In the genomic region with DNA sequence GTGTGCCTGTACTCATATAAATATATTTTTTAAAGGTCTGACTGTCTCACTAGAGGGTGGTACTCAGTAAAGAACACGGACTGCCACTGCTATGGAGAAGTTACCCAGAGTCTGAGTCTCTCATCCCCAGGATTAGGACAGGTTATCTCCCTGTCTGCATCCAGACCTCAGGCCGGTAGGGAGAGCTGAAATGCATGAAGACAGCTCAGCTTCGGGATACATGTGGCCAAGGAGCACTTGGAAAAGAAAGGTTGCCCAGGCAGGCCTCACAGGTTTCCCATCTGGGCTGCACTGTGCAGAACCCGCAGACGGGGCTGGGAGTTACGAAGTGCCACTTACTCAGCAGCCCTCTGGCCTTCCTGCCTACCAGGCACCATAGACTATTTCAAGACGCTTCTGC, we compare ENCODE assay signal across 16 mouse cellular contexts. TPM values are rescaled to one million over a fixed set of nuclear protein-coding genes. Genes with fewer than 3 reads are reported as not detected.
"Had no signal": no experiment of that assay in that cellular context is flagged by ENCODE, and none has a peak within 500 bp of the region (broad histone marks: within the 10 kb centered on the region; RNA-seq: fewer than 3 reads in every experiment).

No protein-coding gene starts in this region.

- DNase-seq: kidney, adult 11 months; kidney, adult 9 months; kidney, postnatal 25 days; left cerebral cortex, postnatal 4 days; liver, postnatal 0 days; lung, embryonic 14.5 days; thymus, adult 18-20 months had no signal

- H3K9me3 ChIP-seq: limb, embryonic 12.5 days; limb, embryonic 15.5 days; midbrain, embryonic 12.5 days; midbrain, embryonic 15.5 days; neural tube, embryonic 13.5 days had no signal

- H3K4me2 ChIP-seq: limb, embryonic 12.5 days; limb, embryonic 15.5 days; liver, embryonic 11.5 days; lung, embryonic 14.5 days; midbrain, embryonic 12.5 days; midbrain, embryonic 15.5 days; neural tube, embryonic 13.5 days had no signal

- H3K4me3 ChIP-seq: limb, embryonic 12.5 days; limb, embryonic 15.5 days; midbrain, embryonic 12.5 days; midbrain, embryonic 15.5 days; neural tube, embryonic 13.5 days had no signal

- H3K27me3 ChIP-seq: limb, embryonic 12.5 days; limb, embryonic 15.5 days; midbrain, embryonic 15.5 days; neural tube, embryonic 13.5 days had no signal

- H3K27ac ChIP-seq: limb, embryonic 12.5 days; limb, embryonic 15.5 days; liver, embryonic 14.5 days; macrophage; midbrain, embryonic 12.5 days; midbrain, embryonic 15.5 days; neural tube, embryonic 13.5 days had no signal

- ATAC-seq: liver, postnatal 0 days; lung, postnatal 0 days; midbrain, embryonic 15.5 days had no signal

- H3K9ac ChIP-seq: limb, embryonic 12.5 days; limb, embryonic 15.5 days; liver, embryonic 14.5 days; liver, postnatal 0 days; lung, embryonic 14.5 days; midbrain, embryonic 12.5 days; midbrain, embryonic 15.5 days; neural tube, embryonic 13.5 days had no signal

RNA-seq across cellular contexts. Expression of a gene that starts 41.9 kb away (rescaled TPM):
- polyA plus RNA-seq: limb, embryonic 12.5 days; limb, embryonic 15.5 days; liver, embryonic 11.5 days; lung, embryonic 14.5 days had no signal
